Mouse (Mus musculus): ENCODE measurements at regions not wholly inside any gene's neighbourhood (a gene's known extent, or its start where the extent isn't known, plus 50 kb on each side); places are given as distances from the start of the nearest gene placed in this dataset.

- no peak for ATAC-seq
Measured at GRCm38 (mm10) chr4:34226886-34227285, 176.9 kb upstream of the Spaca1 start.

GRCm38 (mm10) chr4:34227611-34228010, 177.6 kb upstream of the Spaca1 start:
- ATAC-seq = no peak

GRCm38 (mm10) chr4:34231270-34231669, 181.3 kb upstream of the Spaca1 start:
- ATAC-seq = peak; percentile 90

- no peak for ATAC-seq
Measured at GRCm38 (mm10) chr4:34234204-34234603, 184.2 kb upstream of the Spaca1 start.

- no peak for ATAC-seq
Measured at GRCm38 (mm10) chr4:34234645-34235044, 184.7 kb upstream of the Spaca1 start.

- no peak for ATAC-seq
Measured at GRCm38 (mm10) chr4:34237791-34238190, 187.8 kb upstream of the Spaca1 start.

- ATAC-seq = no peak
Measured at GRCm38 (mm10) chr4:34239624-34240023, 189.6 kb upstream of the Spaca1 start.

GRCm38 (mm10) chr4:34241060-34241571, 191.1 kb upstream of the Spaca1 start:
- ATAC-seq = no peak

GRCm38 (mm10) chr4:34241673-34242072, 191.7 kb upstream of the Spaca1 start:
- no peak for ATAC-seq

GRCm38 (mm10) chr4:34259444-34259843, 209.5 kb upstream of the Spaca1 start:
- ATAC-seq = no peak

GRCm38 (mm10) chr4:34260468-34260867, 210.5 kb upstream of the Spaca1 start:
- ATAC-seq = no peak

- ATAC-seq = no peak
Measured at GRCm38 (mm10) chr4:34261809-34262208, 211.8 kb upstream of the Spaca1 start.

GRCm38 (mm10) chr4:34264431-34264830, 214.4 kb upstream of the Spaca1 start:
- ATAC-seq = no peak

GRCm38 (mm10) chr4:34274316-34274715, 224.3 kb upstream of the Spaca1 start:
- no peak for ATAC-seq

- ATAC-seq = no peak
Measured at GRCm38 (mm10) chr4:34275372-34275771, 225.4 kb upstream of the Spaca1 start.

- no peak for ATAC-seq
Measured at GRCm38 (mm10) chr4:34302504-34303108, 248.1 kb upstream of the Akirin2 start.

GRCm38 (mm10) chr4:34308921-34309563, 241.7 kb upstream of the Akirin2 start:
- no peak for ATAC-seq

GRCm38 (mm10) chr4:34310061-34310642, 240.6 kb upstream of the Akirin2 start:
- ATAC-seq = no peak

- no peak for ATAC-seq
Measured at GRCm38 (mm10) chr4:34315848-34316247, 234.9 kb upstream of the Akirin2 start.

- ATAC-seq = no peak
Measured at GRCm38 (mm10) chr4:34322841-34323240, 227.9 kb upstream of the Akirin2 start.

GRCm38 (mm10) chr4:34328151-34328785, 222.5 kb upstream of the Akirin2 start:
- ATAC-seq = no peak

GRCm38 (mm10) chr4:34336971-34337797, 213.6 kb upstream of the Akirin2 start:
- ATAC-seq = no peak

GRCm38 (mm10) chr4:34337852-34338251, 212.9 kb upstream of the Akirin2 start:
- no peak for ATAC-seq
